Mouse (Mus musculus) left cerebral cortex, adult 2 months (tissue): ENCODE measurements around the gene Itgb3. TPM values are rescaled to one million over a fixed set of nuclear protein-coding genes. Genes with fewer than 3 reads are reported as not detected.

ENCODE experiments used
- DNase-seq, 2 experiments: peaks; one replicate each; pipeline ENCODE4 v3.0.0; 2021 to 2022; ENCODE audit warnings: low spot score in 2 of 2, mixed read lengths in 1 of 2; ENCODE audit errors: extremely low spot score in 1 of 2
- H3K27ac ChIP-seq: fragments of 200-600 bp; 2 replicates; pipeline ENCODE4 v1.8.1; 2022
- H3K4me3 ChIP-seq: fragments of 200-600 bp; 2 replicates; pipeline ENCODE4 v1.8.1; 2022
- CTCF ChIP-seq: fragments of 200-600 bp; IDR thresholded peaks from 2 replicates; pipeline ENCODE4 v1.8.1; 2022; ENCODE audit warnings: antibody characterized with exemption, mild to moderate bottlenecking, moderate library complexity
- intact Hi-C: fragments of 180-260 bp; cut with DNase I; formaldehyde crosslinking; loops from one replicate; pipeline ENCODE4 v1.15.1; 2025
- total RNA-seq, 2 experiments: library from RNA; stranded (reverse); gene quantifications; 2 replicates each; pipeline ENCODE4 v1.2.3; 2021

Gene Itgb3
- total RNA-seq, 2 experiments from 2014 or later: 2.9 to 3.4 TPM

DNA sequence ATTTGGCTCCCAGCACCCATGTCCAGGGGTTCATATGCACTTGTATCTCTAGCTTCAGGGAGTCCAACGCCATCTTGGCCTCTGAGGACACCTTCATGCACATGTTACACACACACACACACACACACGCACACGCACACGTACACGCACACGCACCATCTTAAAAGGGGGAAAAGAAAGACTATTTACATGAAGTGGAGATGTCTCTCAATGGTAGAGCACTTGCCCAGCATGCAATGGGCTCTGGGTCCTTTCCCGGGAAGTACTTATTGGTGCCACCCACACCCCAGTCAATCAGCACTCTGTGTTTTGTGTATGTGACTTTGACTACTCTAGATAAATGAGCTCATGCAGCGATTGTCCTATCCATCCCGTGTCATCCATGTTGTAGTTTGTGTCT lies 19.9 kb upstream of the Itgb3 start:
- intact Hi-C loops: no loop called here
- no peak for TF ChIP-seq CTCF
- no peak for DNase-seq
- Histone ChIP-seq H3K27ac (no peak overlapping the region), H3K4me3 (no peak overlapping the region)

DNA sequence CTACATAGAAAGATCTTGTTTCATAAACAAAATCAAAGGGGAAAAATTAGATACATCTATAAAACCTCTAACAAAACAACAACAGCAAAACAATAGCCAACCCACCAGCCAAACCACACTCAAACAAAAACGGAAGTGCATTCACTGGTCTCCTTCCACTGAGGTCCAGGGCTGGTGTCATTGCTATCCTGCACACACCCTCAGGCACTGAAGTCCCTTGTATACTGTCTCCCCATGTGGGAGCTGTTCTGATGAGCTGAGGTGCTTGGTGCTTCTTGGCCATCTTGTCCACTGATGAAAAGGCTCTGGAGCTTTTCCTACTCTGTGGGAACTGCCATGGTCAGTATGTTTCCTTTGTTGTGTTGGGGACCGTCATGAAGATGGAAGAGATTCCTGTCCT lies 19.3 kb upstream of the Itgb3 start:
- no peak overlapping the region for H3K27ac ChIP-seq

DNA sequence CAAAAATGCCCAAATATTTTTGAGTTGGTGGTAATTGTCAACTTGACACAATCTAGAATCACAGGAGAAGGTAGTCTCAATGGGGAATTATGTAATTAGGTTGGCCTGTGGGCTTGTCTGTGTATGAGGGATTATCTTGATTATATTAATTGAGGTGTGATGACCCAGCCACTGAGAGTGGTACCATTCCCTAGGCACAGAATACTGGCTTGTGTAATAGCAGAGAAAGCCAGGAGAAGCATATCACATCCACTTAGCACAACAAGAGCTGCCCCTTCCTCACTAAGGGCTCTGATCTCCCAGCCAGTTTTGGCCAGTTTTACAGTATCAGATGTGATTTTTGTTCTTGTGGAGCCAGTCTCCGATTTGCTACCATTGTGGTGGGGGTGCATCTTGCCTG lies 18.2 kb upstream of the Itgb3 start:
- intact Hi-C loops: no loop called here
- DNase-seq: no peak
- TF ChIP-seq CTCF: no peak
- Histone ChIP-seq H3K27ac (no peak overlapping the region), H3K4me3 (no peak overlapping the region)

More for the DNA sequence above, 19.3 kb upstream of the Itgb3 start:
- TF ChIP-seq CTCF: no peak
- no peak for DNase-seq
- intact Hi-C loops: no loop called here
- no peak overlapping the region for H3K4me3 ChIP-seq

DNA sequence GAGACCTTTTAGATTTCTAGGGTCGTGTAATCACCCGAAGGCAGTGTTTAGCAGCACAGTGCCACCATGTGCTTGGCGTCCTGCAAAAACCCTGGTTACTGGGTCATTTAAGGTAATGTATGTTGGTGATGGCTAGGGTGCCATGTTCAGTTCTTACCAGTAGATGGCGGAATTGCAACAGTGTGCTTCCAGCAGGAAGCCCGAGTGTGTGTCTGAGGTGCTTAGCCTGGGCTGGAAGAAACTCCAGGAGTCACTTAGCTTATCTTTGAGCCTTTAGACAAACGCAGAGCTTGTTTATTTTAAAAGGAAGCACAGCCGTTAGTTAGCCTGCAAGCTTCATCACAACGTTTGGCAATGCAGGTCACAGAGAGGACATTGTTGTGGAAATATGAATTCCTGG lies 17.7 kb upstream of the Itgb3 start:
- intact Hi-C loops: loop anchor here (1.0 to 2.0 kb wide), 2 partner anchors 179 to 536 kb away; partner anchors contain the start of gene Mettl2
- DNase-seq: peak; percentile 77 to 78
- peak; percentile 97 for TF ChIP-seq CTCF
- H3K27ac ChIP-seq: no peak overlapping the region
- H3K4me3 ChIP-seq: no peak overlapping the region

DNA sequence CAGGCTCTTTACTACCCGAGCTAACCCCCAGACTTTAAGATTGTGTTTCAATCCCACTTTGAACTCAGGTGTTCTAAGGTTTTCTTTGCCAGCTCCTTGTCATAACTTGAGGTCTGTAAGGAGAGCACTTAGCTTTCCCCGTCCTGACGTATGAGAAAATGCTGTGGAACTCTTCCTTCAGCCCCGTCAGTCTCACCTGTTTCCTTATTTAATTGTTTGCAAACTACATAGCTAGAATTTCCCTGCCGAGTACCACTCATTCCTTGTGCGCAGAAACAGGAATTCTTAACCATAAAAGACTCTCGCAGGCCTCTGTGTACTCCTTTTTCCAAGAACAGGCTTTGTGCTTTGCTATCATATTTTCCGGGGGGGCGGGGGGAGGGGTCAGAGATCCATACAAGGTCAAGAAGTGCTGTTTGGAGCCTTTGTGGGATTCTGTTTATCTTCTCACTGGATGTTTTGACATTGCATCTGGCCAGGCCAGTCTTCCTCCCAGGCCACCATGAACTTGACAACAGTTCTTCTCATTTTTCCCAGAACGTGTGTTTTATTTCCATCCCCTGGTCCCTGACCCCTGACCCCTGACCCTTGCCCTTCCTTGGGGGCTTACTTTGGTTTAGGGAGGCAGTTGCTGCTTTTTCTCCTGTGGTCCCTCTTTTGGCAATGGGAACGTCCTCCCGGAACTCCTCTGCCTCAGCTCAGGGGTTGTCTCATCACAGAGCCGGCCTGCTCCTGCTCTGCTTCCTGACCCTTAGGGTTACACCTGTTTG lies 15.5 kb upstream of the Itgb3 start:
- intact Hi-C loops: no loop called here

DNA sequence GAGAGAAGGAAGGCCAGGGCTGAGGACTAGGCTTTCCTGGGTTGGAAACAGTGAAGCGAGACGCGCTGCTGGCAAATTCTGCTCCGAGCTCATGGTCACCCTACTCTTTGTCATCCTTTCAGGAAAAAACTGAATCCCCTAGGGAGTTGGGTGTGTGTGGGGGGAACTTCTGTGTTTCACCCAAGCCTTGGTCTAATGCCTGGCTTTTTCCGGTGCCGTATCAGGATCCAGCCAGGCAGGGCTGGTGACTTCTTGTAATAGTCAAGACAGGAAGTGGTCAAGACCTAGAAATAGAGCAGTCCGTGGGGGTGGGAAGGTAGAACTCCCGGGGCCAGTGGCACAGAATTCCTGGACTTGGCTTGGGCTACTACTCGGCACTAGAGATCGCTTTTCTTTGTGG lies 11.4 kb upstream of the Itgb3 start:
- no peak overlapping the region for H3K4me3 ChIP-seq
- no peak for DNase-seq
- TF ChIP-seq CTCF: no peak
- intact Hi-C loops: no loop called here
- no peak overlapping the region for H3K27ac ChIP-seq

More for the DNA sequence above, 15.5 kb upstream of the Itgb3 start:
- no peak for TF ChIP-seq CTCF
- Histone ChIP-seq H3K4me3 (no peak overlapping the region), H3K27ac (no peak overlapping the region)
- DNase-seq: no peak

DNA sequence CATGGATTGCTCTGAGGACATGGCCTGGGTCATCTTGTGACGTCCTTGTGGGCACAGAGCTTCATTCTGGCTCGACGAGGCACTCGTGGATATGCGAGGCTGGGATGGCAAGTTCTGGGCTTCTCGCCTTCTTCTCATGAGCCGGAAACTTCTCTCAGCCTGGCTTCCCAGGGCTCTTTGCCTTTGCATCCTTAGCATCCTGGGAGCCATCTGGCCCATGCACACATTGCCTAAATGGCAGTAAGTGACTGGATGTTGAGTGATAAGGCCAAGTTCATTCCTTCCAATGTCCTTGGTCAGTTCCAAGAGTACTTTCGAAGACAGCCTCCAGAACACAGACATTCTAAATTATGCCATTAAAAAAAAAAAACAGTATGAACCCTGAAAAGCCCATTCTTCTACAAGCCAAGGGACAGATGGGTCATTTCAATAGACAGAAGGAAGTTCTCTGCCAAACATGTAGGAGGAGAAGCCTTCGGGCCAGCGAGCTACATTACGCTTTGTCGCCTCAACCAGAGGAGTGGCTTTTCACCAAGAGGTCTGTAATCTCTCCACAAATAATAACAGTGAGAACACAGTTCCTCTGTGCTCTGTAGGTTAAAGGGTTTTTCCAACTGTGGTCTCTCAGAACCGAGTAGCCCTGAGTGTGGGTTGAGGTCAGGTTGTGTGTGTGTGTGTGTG lies 8.4 kb upstream of the Itgb3 start:
- H3K27ac ChIP-seq: no peak overlapping the region
- intact Hi-C loops: no loop called here
- TF ChIP-seq CTCF: no peak
- no peak for DNase-seq
- no peak overlapping the region for H3K4me3 ChIP-seq

DNA sequence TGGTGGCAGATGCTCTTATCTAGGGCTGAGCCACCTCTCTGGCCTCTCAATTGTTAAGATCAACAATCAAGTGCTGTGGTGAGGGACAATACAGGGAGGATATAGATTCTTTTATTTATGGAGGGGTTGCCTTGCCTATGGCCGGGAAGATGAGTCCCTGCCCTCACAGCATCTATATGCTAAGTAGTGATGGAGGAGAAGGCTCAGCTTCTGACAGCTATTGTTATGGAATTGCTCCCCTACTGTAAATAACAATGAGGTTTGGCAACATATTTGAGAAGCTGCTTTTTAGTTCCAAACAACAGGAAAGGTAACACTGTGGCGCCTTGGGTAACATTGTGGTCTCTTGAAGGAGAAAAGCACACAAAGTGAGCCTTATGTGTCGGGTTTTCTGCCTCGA lies 7.1 kb upstream of the Itgb3 start:
- intact Hi-C loops: no loop called here
- H3K27ac ChIP-seq: no peak overlapping the region

DNA sequence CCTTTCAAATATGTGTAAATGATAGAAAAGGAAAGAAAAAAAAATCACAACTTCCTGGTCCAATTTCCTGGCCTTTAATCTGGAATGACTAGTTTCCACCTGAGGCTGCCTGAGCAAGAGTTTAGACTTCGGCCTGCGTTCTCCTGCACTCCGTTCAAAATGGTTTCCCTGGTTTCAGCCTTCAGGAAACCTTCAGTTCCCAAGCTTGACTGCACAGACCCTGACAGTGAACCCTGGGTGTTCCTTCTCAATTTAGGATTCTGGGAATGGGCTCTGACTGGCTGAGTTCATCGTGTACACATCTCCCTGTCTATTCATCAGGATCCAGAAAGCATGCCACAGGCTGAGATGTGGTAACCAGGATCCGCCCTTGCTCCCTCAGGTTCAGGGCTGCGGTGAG lies 3.6 kb upstream of the Itgb3 start:
- intact Hi-C loops: no loop called here
- no peak for DNase-seq
- TF ChIP-seq CTCF: no peak
- H3K4me3 ChIP-seq: no peak overlapping the region
- no peak overlapping the region for H3K27ac ChIP-seq

More for the DNA sequence above, 7.1 kb upstream of the Itgb3 start:
- H3K4me3 ChIP-seq: no peak overlapping the region
- DNase-seq: no peak
- TF ChIP-seq CTCF: no peak

DNA sequence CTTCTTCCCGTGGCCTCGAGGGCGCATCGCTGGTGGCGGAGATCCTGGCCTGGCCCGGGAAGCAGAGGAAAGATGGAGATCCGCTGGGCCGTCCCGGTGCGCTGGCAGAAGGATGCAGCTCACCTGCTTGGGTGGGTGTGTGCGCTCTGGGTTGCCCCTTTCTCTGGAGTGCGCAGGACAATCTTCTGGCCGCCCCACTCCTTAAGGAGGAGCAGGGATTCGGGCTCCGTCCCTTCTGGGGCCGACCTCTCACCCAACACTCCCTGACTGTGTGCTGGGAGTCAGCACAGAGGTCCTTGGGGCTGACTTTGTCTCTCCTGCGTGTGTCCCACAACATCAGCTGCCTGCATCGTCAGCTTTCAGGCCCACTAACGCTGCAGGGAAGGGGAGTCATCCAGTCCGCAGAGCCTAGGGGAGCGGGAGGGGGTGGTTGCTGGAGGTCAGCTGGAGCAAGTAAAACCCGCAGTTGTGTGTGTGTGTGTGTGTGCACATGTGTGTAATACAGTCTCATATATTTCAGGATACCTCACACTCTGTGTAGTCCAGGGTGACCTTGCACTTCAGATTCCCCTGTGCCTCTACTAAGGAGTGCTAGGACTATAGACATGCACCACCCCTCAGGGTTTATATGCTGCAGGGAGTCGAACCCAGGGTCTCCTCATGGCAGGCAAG lies 585 bp downstream of the Itgb3 start:
- TF ChIP-seq CTCF: no peak
- intact Hi-C loops: no loop called here
- no peak for DNase-seq
- peak overlapping the region; percentile 70 for H3K27ac ChIP-seq
- H3K4me3 ChIP-seq: peak overlapping the region; percentile 61

DNA sequence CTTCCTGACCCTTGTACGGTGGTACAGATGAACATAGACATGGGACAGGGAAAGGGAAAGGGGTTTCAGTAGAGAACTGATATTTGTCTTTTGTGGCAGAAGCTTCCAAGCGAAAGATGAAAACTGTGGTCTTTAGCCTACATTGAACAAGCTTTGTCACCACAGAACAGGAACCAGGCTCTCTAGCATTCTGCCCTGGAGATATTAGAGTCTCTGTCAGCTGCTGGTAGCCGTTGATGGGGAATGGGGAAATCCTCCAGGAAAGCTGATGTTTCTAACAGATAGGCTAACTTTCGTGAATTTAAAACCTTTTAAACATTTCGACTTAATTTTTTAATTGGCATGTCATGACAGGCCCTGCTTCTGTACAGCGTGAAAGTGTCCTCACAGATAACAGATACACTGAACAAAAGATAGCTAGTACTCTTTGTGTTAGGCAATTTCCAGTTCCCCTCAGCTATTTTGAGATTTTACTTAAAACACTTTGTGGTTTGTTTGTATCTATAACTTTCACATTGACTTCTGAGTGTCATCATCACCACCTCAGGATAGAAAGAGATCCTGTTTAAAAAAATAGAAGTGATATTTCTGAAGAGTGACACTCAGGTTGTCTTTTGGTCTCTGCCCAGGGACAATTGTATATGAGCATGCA lies 1.4 kb downstream of the Itgb3 start:
- Histone ChIP-seq H3K27ac (no peak overlapping the region), H3K4me3 (no peak overlapping the region)
- no peak for TF ChIP-seq CTCF
- no peak for DNase-seq
- intact Hi-C loops: no loop called here

DNA sequence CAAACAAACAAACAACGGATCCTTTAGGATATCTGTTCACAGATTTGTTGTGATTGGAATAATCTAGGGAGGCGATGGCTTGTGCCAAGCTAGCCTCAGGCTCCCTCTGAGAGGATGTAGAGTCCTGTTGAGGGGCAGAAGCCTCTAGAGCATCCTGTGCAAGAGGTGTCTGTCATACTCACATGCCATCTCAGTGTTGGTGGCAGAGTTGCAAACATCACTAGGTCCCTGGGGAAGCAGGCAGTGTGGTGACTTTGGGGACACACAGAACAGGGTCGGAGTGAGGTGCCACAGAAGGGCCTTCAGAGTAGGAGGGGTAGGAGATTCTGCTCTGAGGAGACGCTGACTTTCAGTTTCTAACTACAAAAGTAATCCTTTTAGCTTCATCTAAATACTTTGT lies 1.9 kb downstream of the Itgb3 start:
- Histone ChIP-seq H3K27ac (no peak overlapping the region), H3K4me3 (no peak overlapping the region)
- no peak for TF ChIP-seq CTCF
- intact Hi-C loops: no loop called here
- DNase-seq: no peak
